ENCODE assay signal across 20 mouse cellular contexts in the genomic region with DNA sequence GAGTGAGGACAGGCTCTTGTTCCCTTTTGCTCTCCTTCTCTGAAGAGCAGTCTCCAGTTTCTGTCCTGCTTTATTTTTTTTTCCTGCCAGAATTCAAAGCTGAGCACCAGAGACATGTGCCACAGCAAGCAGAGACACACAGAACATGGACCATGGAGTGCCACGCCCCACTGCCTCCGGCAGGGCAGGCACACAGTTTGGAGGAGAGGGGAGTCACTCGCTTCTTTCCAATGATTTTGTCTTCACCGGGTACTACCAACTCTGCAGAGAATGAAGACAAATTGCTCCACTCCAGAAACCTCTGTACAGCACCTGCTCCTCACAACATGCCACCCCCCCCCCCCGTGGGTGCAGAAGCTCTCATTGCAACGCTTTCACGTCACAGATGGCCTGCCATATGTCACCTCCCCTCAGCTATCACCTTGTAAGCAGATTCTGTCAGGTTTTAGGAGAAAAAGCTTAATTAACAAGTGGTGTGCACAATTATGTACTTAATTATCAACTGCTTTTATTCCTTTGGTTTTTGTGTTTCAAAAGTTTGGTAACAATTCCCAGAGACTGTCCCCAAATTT.
DNase-seq lines count a peak whose midpoint lies in the region; ATAC-seq and TF ChIP-seq lines count a peak whose summit lies in the region.
"Had no signal": no experiment of that assay in that cellular context is flagged by ENCODE, and none has a peak within 500 bp of the region (broad histone marks: within the 10 kb centered on the region; RNA-seq: fewer than 3 reads in every experiment).

No protein-coding gene starts in this region.

- H3K4me3 ChIP-seq in cerebellum, adult 2 months (replicated peaks; ENCODE audit: insufficient read depth, low read depth, low read length) = no peak overlapping the region
- H3K4me3 ChIP-seq in midbrain, embryonic 14.5 days (replicated peaks; ENCODE audit: low read depth, low read length) = no peak overlapping the region
- no peak overlapping the region for H3K4me3 ChIP-seq in midbrain, embryonic 13.5 days (replicated peaks)
- no peak overlapping the region for H3K4me3 ChIP-seq in forebrain, embryonic 14.5 days (ENCODE audit: low read depth, low read length)
- no peak overlapping the region for H3K4me3 ChIP-seq in hindbrain, embryonic 13.5 days
- H3K4me3 ChIP-seq: embryonic facial prominence, embryonic 10.5 days; limb, embryonic 13.5 days; liver, embryonic 13.5 days; neural tube, embryonic 13.5 days had no signal

- no peak for TF ChIP-seq POLR2A in cerebellum, adult 2 months (IDR thresholded peaks at IDR 0.05; ENCODE audit: borderline replicate concordance, insufficient read depth, low read length)

- DNase-seq in cerebellum, adult 2 months = peak; percentile 48 to 60
- DNase-seq in cerebellum, adult 9-11 months = no peak
- peak; percentile 21 for DNase-seq in midbrain, embryonic 14.5 days
- peak; percentile 89 for DNase-seq in forebrain, embryonic 14.5 days (ENCODE audit: low spot score)
- DNase-seq in thymus, postnatal 0 days (ENCODE audit: low spot score) = no peak
- no peak for DNase-seq in frontal cortex, postnatal 36 days (ENCODE audit: low spot score in 2 of 2)
- DNase-seq: heart, postnatal 10 days; kidney, adult 9 months; liver, embryonic 13.5 days; lung, embryonic 14.5 days; lung, postnatal 4 days; spleen, adult 18-20 months; thymus, adult 18-20 months had no signal

- no peak overlapping the region for H3K27ac ChIP-seq in cerebellum, adult 2 months (ENCODE audit: insufficient read depth, low read length)
- no peak overlapping the region for H3K27ac ChIP-seq in midbrain, embryonic 14.5 days (replicated peaks; ENCODE audit: low read depth, low read length)
- no peak overlapping the region for H3K27ac ChIP-seq in midbrain, embryonic 13.5 days
- no peak overlapping the region for H3K27ac ChIP-seq in forebrain, embryonic 14.5 days (ENCODE audit: low read depth, low read length)
- no peak overlapping the region for H3K27ac ChIP-seq in hindbrain, embryonic 13.5 days
- H3K27ac ChIP-seq: limb, embryonic 13.5 days; liver, embryonic 13.5 days; neural tube, embryonic 13.5 days had no signal

- H3K36me3 ChIP-seq in midbrain, embryonic 14.5 days (ENCODE audit: control insufficient read depth, insufficient read depth, low read length) = no peaks in the 10 kb centered on the region
- H3K36me3 ChIP-seq in midbrain, embryonic 13.5 days = no peaks in the 10 kb centered on the region
- no peaks in the 10 kb centered on the region for H3K36me3 ChIP-seq in forebrain, embryonic 14.5 days (ENCODE audit: control insufficient read depth, insufficient read depth, low read length)
- no peaks in the 10 kb centered on the region for H3K36me3 ChIP-seq in hindbrain, embryonic 13.5 days
- H3K36me3 ChIP-seq: embryonic facial prominence, embryonic 10.5 days; limb, embryonic 13.5 days; liver, embryonic 13.5 days; neural tube, embryonic 13.5 days had no signal

- H3K9ac ChIP-seq in midbrain, embryonic 14.5 days (replicated peaks; ENCODE audit: low read length) = no peak overlapping the region
- no peak overlapping the region for H3K9ac ChIP-seq in midbrain, embryonic 13.5 days (replicated peaks)
- H3K9ac ChIP-seq in forebrain, embryonic 14.5 days (ENCODE audit: low read length) = no peak overlapping the region
- H3K9ac ChIP-seq in hindbrain, embryonic 13.5 days = no peak overlapping the region
- H3K9ac ChIP-seq: limb, embryonic 13.5 days; liver, embryonic 13.5 days; lung, embryonic 14.5 days; neural tube, embryonic 13.5 days had no signal

- no peak overlapping the region for H3K4me2 ChIP-seq in midbrain, embryonic 14.5 days (ENCODE audit: low read length)
- H3K4me2 ChIP-seq in midbrain, embryonic 13.5 days (replicated peaks) = no peak overlapping the region
- H3K4me2 ChIP-seq in forebrain, embryonic 14.5 days (ENCODE audit: low read length) = no peak overlapping the region
- no peak overlapping the region for H3K4me2 ChIP-seq in hindbrain, embryonic 13.5 days
- H3K4me2 ChIP-seq: heart, embryonic 11.5 days; limb, embryonic 13.5 days; liver, embryonic 13.5 days; lung, embryonic 14.5 days; neural tube, embryonic 13.5 days had no signal

- no peaks in the 10 kb centered on the region for H3K9me3 ChIP-seq in midbrain, embryonic 14.5 days (ENCODE audit: control insufficient read depth, low read length)
- no peaks in the 10 kb centered on the region for H3K9me3 ChIP-seq in midbrain, embryonic 13.5 days
- no peaks in the 10 kb centered on the region for H3K9me3 ChIP-seq in forebrain, embryonic 14.5 days (replicated peaks; ENCODE audit: control insufficient read depth, low read length)
- H3K9me3 ChIP-seq in hindbrain, embryonic 13.5 days = no peaks in the 10 kb centered on the region
- H3K9me3 ChIP-seq: embryonic facial prominence, embryonic 10.5 days; limb, embryonic 13.5 days; liver, embryonic 13.5 days; neural tube, embryonic 13.5 days had no signal

- no peak for TF ChIP-seq CTCF in cerebellum, adult 2 months (IDR thresholded peaks at IDR 0.05; ENCODE audit: borderline replicate concordance, insufficient read depth, low read depth, low read length)

- H3K27me3 ChIP-seq in cerebellum, adult 2 months (ENCODE audit: control insufficient read depth, insufficient read depth, low read length) = no peaks in the 10 kb centered on the region
- no peaks in the 10 kb centered on the region for H3K27me3 ChIP-seq in midbrain, embryonic 14.5 days (ENCODE audit: control insufficient read depth, insufficient read depth, low read length)
- peaks cover 3% of the 10 kb centered on the region; the same call in 1 of the 2 replicates for H3K27me3 ChIP-seq in midbrain, embryonic 13.5 days
- no peaks in the 10 kb centered on the region for H3K27me3 ChIP-seq in forebrain, embryonic 14.5 days (replicated peaks; ENCODE audit: control insufficient read depth, insufficient read depth, low read length)
- H3K27me3 ChIP-seq in hindbrain, embryonic 13.5 days = peaks cover 19% of the 10 kb centered on the region
- H3K27me3 ChIP-seq: limb, embryonic 13.5 days; neural tube, embryonic 13.5 days had no signal

- no peak for ATAC-seq in midbrain, embryonic 14.5 days (ENCODE audit: low FRiP score, low TSS enrichment)
- ATAC-seq in midbrain, embryonic 13.5 days = no peak
- ATAC-seq in forebrain, embryonic 14.5 days = peak; percentile 78
- ATAC-seq in hindbrain, embryonic 13.5 days (ENCODE audit: low FRiP score) = 0 out of 2 replicates have a peak, but pooled peaks have one; percentile 37
- ATAC-seq: Patski had no signal

- H3K4me1 ChIP-seq in cerebellum, adult 2 months (ENCODE audit: control insufficient read depth, insufficient read depth, low read length) = peaks cover 17% of the 10 kb centered on the region
- peaks cover 13% of the 10 kb centered on the region for H3K4me1 ChIP-seq in midbrain, embryonic 14.5 days (ENCODE audit: control insufficient read depth, insufficient read depth, low read length)
- H3K4me1 ChIP-seq in midbrain, embryonic 13.5 days (replicated peaks) = peaks cover 33% of the 10 kb centered on the region
- peaks cover 27% of the 10 kb centered on the region for H3K4me1 ChIP-seq in forebrain, embryonic 14.5 days (ENCODE audit: control insufficient read depth, insufficient read depth, low read length)
- peaks cover 41% of the 10 kb centered on the region for H3K4me1 ChIP-seq in hindbrain, embryonic 13.5 days (replicated peaks)

- WGBS in cerebellum, adult 2 months = 26% methylated on average over 7 of the region's 7 CpGs
- 51% methylated on average over 7 of the region's 7 CpGs for WGBS in midbrain, embryonic 14.5 days
- WGBS in midbrain, embryonic 13.5 days = 56% methylated on average over 7 of the region's 7 CpGs
- 45% methylated on average over 7 of the region's 7 CpGs for WGBS in forebrain, embryonic 14.5 days
- WGBS in hindbrain, embryonic 13.5 days = 42% methylated on average over 7 of the region's 7 CpGs

Comparison
In these comparisons a context has a peak if more than half of its experiments do, and no peak if none do; other contexts are left out.
1. DNase-seq: peak in cerebellum, adult 2 months (2 of 2), midbrain, embryonic 14.5 days (single experiment) and forebrain, embryonic 14.5 days (single experiment); none in cerebellum, adult 9-11 months (single experiment), thymus, postnatal 0 days (single experiment) and frontal cortex, postnatal 36 days (0 of 2).
2. ATAC-seq: peak in forebrain, embryonic 14.5 days (single experiment) and hindbrain, embryonic 13.5 days (single experiment); none in midbrain, embryonic 14.5 days (single experiment) and midbrain, embryonic 13.5 days (single experiment).